Mouse (Mus musculus) small intestine, adult 2 months (tissue): ENCODE data around the gene P4htm.

Experiments used
- CTCF ChIP-seq: fragments of 200-500 bp; IDR thresholded peaks from 2 replicates; pipeline ENCODE4 v1.5.1; 2012; ENCODE audit warnings: low read depth, mild to moderate bottlenecking, control low read depth, inconsistent platforms, low read length, moderate library complexity, mixed read lengths; ENCODE audit not compliant: insufficient replicate concordance, insufficient read length; ENCODE audit errors: extremely low read depth
- POLR2A ChIP-seq: fragments of 200-500 bp; IDR thresholded peaks from 2 replicates; pipeline ENCODE4 v1.6.1; 2012; ENCODE audit warnings: low read depth, mild to moderate bottlenecking, control low read depth, inconsistent platforms, low read length, moderate library complexity

DNA sequence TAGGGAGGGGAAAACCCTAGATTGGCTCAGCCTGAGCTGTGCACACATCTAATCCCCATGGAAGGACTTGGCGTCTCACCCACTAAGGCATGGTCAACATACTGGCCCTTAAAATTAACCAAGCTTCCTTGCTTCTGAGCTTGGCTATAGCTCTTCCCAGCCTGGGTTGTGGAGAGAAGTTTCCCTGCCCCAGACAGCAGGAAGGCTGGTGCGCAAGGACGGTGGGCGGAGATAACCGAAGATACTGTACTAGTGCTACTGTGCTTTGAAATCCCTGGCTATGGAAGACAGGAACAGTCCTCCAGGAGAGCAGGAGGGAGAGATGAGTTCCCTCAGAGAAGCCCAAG lies 18.1 kb downstream of the P4htm start:
- no peak for TF ChIP-seq POLR2A
- TF ChIP-seq CTCF, result no peak
